Mouse (Mus musculus): ENCODE measurements around the gene Bcl2l14. TPM values are rescaled to one million over a fixed set of nuclear protein-coding genes. Genes with fewer than 3 reads are reported as not detected.

Bcl2l14 gene
- polyA plus RNA-seq, 1 experiment, result 1.2 TPM

- Histone ChIP-seq H3K9ac (ENCODE audit: low read depth, poor library complexity, severe bottlenecking) (no peak overlapping the region), H3K4me1 (ENCODE audit: control insufficient read depth, insufficient read depth, low read length) (no peaks in the 10 kb centered on the region), H3K27ac (ENCODE audit: insufficient read depth, low read length) (no peak overlapping the region), H3K27me3 (ENCODE audit: control insufficient read depth, insufficient read depth, low read length, poor library complexity, severe bottlenecking) (no peaks in the 10 kb centered on the region), H3K9me3 (replicated peaks; ENCODE audit: control insufficient read depth, insufficient read depth, low read length, poor library complexity, severe bottlenecking) (0 out of 2 replicates have a peak, but pooled peaks cover 3% of the 10 kb centered on the region), H3K36me3 (ENCODE audit: control insufficient read depth, insufficient read depth, low read length, poor library complexity, severe bottlenecking) (no peaks in the 10 kb centered on the region), H3K4me3 (ENCODE audit: low read depth, low read length) (no peak overlapping the region)
- no peak for TF ChIP-seq POLR2A (IDR thresholded peaks at IDR 0.05; ENCODE audit: insufficient read depth, low read length)
- no peak for TF ChIP-seq EP300 (IDR thresholded peaks at IDR 0.05; ENCODE audit: insufficient read depth, low read depth, low read length)
- TF ChIP-seq CTCF (IDR thresholded peaks at IDR 0.05; ENCODE audit: low read depth, low read length), result no peak
Measured at GRCm38 (mm10) chr6:134442219-134442618, 46.1 kb downstream of the Bcl2l14 start.

- no peak overlapping the region for H3K27ac ChIP-seq (ENCODE audit: insufficient read depth, low read length)
- 0 out of 2 replicates have a peak, but pooled peaks cover 3% of the 10 kb centered on the region for H3K9me3 ChIP-seq (replicated peaks; ENCODE audit: control insufficient read depth, insufficient read depth, low read length, poor library complexity, severe bottlenecking)
- TF ChIP-seq EP300 (IDR thresholded peaks at IDR 0.05; ENCODE audit: insufficient read depth, low read depth, low read length) (no peak), POLR2A (IDR thresholded peaks at IDR 0.05; ENCODE audit: insufficient read depth, low read length) (no peak)
- no peaks in the 10 kb centered on the region for H3K27me3 ChIP-seq (ENCODE audit: control insufficient read depth, insufficient read depth, low read length, poor library complexity, severe bottlenecking)
- H3K36me3 ChIP-seq (ENCODE audit: control insufficient read depth, insufficient read depth, low read length, poor library complexity, severe bottlenecking), result no peaks in the 10 kb centered on the region
- no peaks in the 10 kb centered on the region for H3K4me1 ChIP-seq (ENCODE audit: control insufficient read depth, insufficient read depth, low read length)
- no peak overlapping the region for H3K4me3 ChIP-seq (ENCODE audit: low read depth, low read length)
- H3K9ac ChIP-seq (ENCODE audit: low read depth, poor library complexity, severe bottlenecking), result no peak overlapping the region
Measured at GRCm38 (mm10) chr6:134443198-134443904, 47.2 kb downstream of the Bcl2l14 start.

DNA sequence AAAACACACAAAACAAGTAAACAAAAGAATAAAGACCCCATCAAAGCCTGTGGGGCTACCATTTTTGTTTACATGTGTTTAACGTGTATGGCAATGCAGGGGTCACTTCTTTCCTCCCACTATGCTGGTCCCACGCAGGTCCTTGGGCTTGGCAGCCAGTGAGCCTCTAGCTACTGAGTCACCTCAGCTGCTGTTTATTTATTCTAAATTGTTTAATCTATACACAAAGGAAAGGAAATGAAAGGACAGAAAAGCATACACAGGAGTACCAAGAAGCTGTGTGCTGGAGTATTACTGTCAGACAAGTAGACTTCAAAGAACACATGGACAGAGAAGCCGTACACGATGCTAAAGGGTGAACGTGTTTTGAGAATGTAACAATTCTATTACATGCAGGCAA lies 47.8 kb downstream of the Bcl2l14 start:
- no peaks in the 10 kb centered on the region for H3K27me3 ChIP-seq (ENCODE audit: control insufficient read depth, insufficient read depth, low read length, poor library complexity, severe bottlenecking)
- no peaks in the 10 kb centered on the region for H3K36me3 ChIP-seq (ENCODE audit: control insufficient read depth, insufficient read depth, low read length, poor library complexity, severe bottlenecking)
- H3K9ac ChIP-seq (ENCODE audit: low read depth, poor library complexity, severe bottlenecking), result no peak overlapping the region
- 0 out of 2 replicates have a peak, but pooled peaks cover 3% of the 10 kb centered on the region for H3K9me3 ChIP-seq (replicated peaks; ENCODE audit: control insufficient read depth, insufficient read depth, low read length, poor library complexity, severe bottlenecking)
- no peak overlapping the region for H3K27ac ChIP-seq (ENCODE audit: insufficient read depth, low read length)
- TF ChIP-seq POLR2A (IDR thresholded peaks at IDR 0.05; ENCODE audit: insufficient read depth, low read length) (no peak), CTCF (IDR thresholded peaks at IDR 0.05; ENCODE audit: low read depth, low read length) (no peak), EP300 (IDR thresholded peaks at IDR 0.05; ENCODE audit: insufficient read depth, low read depth, low read length) (no peak)
- H3K4me1 ChIP-seq (ENCODE audit: control insufficient read depth, insufficient read depth, low read length), result no peaks in the 10 kb centered on the region
- H3K4me3 ChIP-seq (ENCODE audit: low read depth, low read length), result no peak overlapping the region

- no peaks in the 10 kb centered on the region for H3K27me3 ChIP-seq (ENCODE audit: control insufficient read depth, insufficient read depth, low read length, poor library complexity, severe bottlenecking)
- H3K9ac ChIP-seq (ENCODE audit: low read depth, poor library complexity, severe bottlenecking), result no peak overlapping the region
- no peak overlapping the region for H3K27ac ChIP-seq (ENCODE audit: insufficient read depth, low read length)
- no peak for TF ChIP-seq EP300 (IDR thresholded peaks at IDR 0.05; ENCODE audit: insufficient read depth, low read depth, low read length)
- TF ChIP-seq CTCF (IDR thresholded peaks at IDR 0.05; ENCODE audit: low read depth, low read length), result no peak
- no peak for TF ChIP-seq POLR2A (IDR thresholded peaks at IDR 0.05; ENCODE audit: insufficient read depth, low read length)
- H3K9me3 ChIP-seq (replicated peaks; ENCODE audit: control insufficient read depth, insufficient read depth, low read length, poor library complexity, severe bottlenecking), result 0 out of 2 replicates have a peak, but pooled peaks cover 3% of the 10 kb centered on the region
- H3K36me3 ChIP-seq (ENCODE audit: control insufficient read depth, insufficient read depth, low read length, poor library complexity, severe bottlenecking), result peaks cover 15% of the 10 kb centered on the region
- no peak overlapping the region for H3K4me3 ChIP-seq (ENCODE audit: low read depth, low read length)
- H3K4me1 ChIP-seq (ENCODE audit: control insufficient read depth, insufficient read depth, low read length), result peaks cover 1% of the 10 kb centered on the region
Measured at GRCm38 (mm10) chr6:134448451-134448850, 52.3 kb downstream of the Bcl2l14 start.

DNA sequence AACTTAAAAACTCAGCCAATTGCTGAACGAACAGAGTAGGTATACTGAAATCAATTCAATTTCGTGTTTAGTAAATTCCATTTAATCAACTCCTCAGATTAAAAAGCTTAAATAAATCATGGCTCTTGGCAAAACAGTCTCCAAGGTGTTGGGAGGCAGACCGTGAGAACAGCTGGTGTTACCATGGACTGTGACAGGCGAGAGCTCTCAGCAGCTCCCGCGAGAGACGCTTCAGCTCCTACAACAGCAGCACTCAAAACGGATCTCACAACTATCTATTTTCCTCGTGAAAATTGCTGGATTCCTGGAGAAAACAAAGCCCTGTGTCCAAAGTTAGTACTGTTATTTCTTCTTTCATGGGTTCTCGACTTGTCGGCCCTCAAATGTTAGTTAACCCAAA lies 53.8 kb downstream of the Bcl2l14 start:
- no peaks in the 10 kb centered on the region for H3K27me3 ChIP-seq (ENCODE audit: control insufficient read depth, insufficient read depth, low read length, poor library complexity, severe bottlenecking)
- TF ChIP-seq POLR2A (IDR thresholded peaks at IDR 0.05; ENCODE audit: insufficient read depth, low read length) (no peak), CTCF (IDR thresholded peaks at IDR 0.05; ENCODE audit: low read depth, low read length) (no peak), EP300 (IDR thresholded peaks at IDR 0.05; ENCODE audit: insufficient read depth, low read depth, low read length) (no peak)

GRCm38 (mm10) chr6:134450661-134451119 lies 54.6 kb downstream of the Bcl2l14 start:
- TF ChIP-seq CTCF (IDR thresholded peaks at IDR 0.05; ENCODE audit: low read depth, low read length) (no peak), EP300 (IDR thresholded peaks at IDR 0.05; ENCODE audit: insufficient read depth, low read depth, low read length) (no peak), POLR2A (IDR thresholded peaks at IDR 0.05; ENCODE audit: insufficient read depth, low read length) (no peak)
- no peak overlapping the region for H3K9ac ChIP-seq (ENCODE audit: low read depth, poor library complexity, severe bottlenecking)
- H3K36me3 ChIP-seq (ENCODE audit: control insufficient read depth, insufficient read depth, low read length, poor library complexity, severe bottlenecking), result peaks cover 22% of the 10 kb centered on the region
- peaks cover 1% of the 10 kb centered on the region for H3K4me1 ChIP-seq (ENCODE audit: control insufficient read depth, insufficient read depth, low read length)
- no peak overlapping the region for H3K4me3 ChIP-seq (ENCODE audit: low read depth, low read length)
- no peaks in the 10 kb centered on the region for H3K9me3 ChIP-seq (replicated peaks; ENCODE audit: control insufficient read depth, insufficient read depth, low read length, poor library complexity, severe bottlenecking)
- H3K27me3 ChIP-seq (ENCODE audit: control insufficient read depth, insufficient read depth, low read length, poor library complexity, severe bottlenecking), result no peaks in the 10 kb centered on the region
- H3K27ac ChIP-seq (ENCODE audit: insufficient read depth, low read length), result no peak overlapping the region

More for the DNA sequence above, 53.8 kb downstream of the Bcl2l14 start:
- Histone ChIP-seq H3K36me3 (ENCODE audit: control insufficient read depth, insufficient read depth, low read length, poor library complexity, severe bottlenecking) (peaks cover 22% of the 10 kb centered on the region), H3K4me3 (ENCODE audit: low read depth, low read length) (no peak overlapping the region), H3K9me3 (replicated peaks; ENCODE audit: control insufficient read depth, insufficient read depth, low read length, poor library complexity, severe bottlenecking) (0 out of 2 replicates have a peak, but pooled peaks cover 3% of the 10 kb centered on the region), H3K4me1 (ENCODE audit: control insufficient read depth, insufficient read depth, low read length) (peaks cover 1% of the 10 kb centered on the region), H3K9ac (ENCODE audit: low read depth, poor library complexity, severe bottlenecking) (no peak overlapping the region), H3K27ac (ENCODE audit: insufficient read depth, low read length) (no peak overlapping the region)
